Mouse (Mus musculus): ENCODE results near the gene Tesmin. TPM values are rescaled to one million over a fixed set of nuclear protein-coding genes. Genes with fewer than 3 reads are reported as not detected.

Gene Tesmin
- polyA plus RNA-seq, 1 experiment from 2014 or later: 1.5 TPM

- H3K27me3 ChIP-seq (ENCODE audit: control insufficient read depth, insufficient read depth, low read length): no peaks in the 10 kb centered on the region
- ATAC-seq (replicated peaks; ENCODE audit: extremely low read depth, insufficient read depth, low FRiP score): peak; percentile 50; the same call in 1 of the 2 replicates
- H3K27ac ChIP-seq (ENCODE audit: low read length): no peak overlapping the region
- WGBS: 43% methylated on average over 6 of the region's 6 CpGs
- H3K4me2 ChIP-seq (ENCODE audit: low read depth, low read length): peak overlapping the region; percentile 3; the same call in 1 of the 2 replicates
- peaks cover 13% of the 10 kb centered on the region for H3K4me1 ChIP-seq (ENCODE audit: control insufficient read depth, insufficient read depth, low read length)
- H3K4me3 ChIP-seq (ENCODE audit: low read length): no peak overlapping the region
- no peak overlapping the region for H3K9ac ChIP-seq (ENCODE audit: low read length)
- no peaks in the 10 kb centered on the region for H3K9me3 ChIP-seq (replicated peaks; ENCODE audit: control insufficient read depth, low read length)
- H3K36me3 ChIP-seq (ENCODE audit: control insufficient read depth, insufficient read depth): peaks cover 7% of the 10 kb centered on the region
These were observed 13.7 kb downstream of the Tesmin start for GRCm38 (mm10) chr19:3402390-3402789.

DNA sequence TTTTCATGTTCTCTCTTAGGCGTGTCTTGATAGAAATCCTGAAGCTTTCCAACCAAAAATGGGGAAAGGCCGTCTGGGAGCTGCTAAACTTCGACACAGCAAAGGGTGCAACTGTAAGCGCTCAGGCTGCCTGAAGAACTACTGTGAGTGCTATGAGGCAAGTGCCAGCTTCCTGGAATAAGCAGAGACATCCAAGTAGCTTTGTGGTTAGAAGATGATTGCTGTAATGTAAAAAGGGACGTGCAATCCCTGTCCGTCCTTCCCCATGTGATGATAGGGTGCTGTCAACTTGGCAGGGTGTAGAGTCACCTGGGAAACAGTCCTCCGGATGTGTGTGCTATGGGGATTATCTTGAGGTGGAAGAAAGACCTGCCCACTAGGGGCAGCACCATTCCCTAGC is 15.4 kb downstream of the Tesmin start:
- 82% methylated on average over 7 of the region's 7 CpGs for WGBS
- peaks cover 13% of the 10 kb centered on the region for H3K4me1 ChIP-seq (ENCODE audit: control insufficient read depth, insufficient read depth, low read length)
- ATAC-seq (replicated peaks; ENCODE audit: extremely low read depth, insufficient read depth, low FRiP score): no peak
- peaks cover 7% of the 10 kb centered on the region for H3K36me3 ChIP-seq (ENCODE audit: control insufficient read depth, insufficient read depth)
- H3K4me2 ChIP-seq (ENCODE audit: low read depth, low read length): no peak overlapping the region
- H3K4me3 ChIP-seq (ENCODE audit: low read length): no peak overlapping the region
- no peaks in the 10 kb centered on the region for H3K9me3 ChIP-seq (replicated peaks; ENCODE audit: control insufficient read depth, low read length)
- no peaks in the 10 kb centered on the region for H3K27me3 ChIP-seq (ENCODE audit: control insufficient read depth, insufficient read depth, low read length)
- H3K27ac ChIP-seq (ENCODE audit: low read length): no peak overlapping the region
- no peak overlapping the region for H3K9ac ChIP-seq (ENCODE audit: low read length)

DNA sequence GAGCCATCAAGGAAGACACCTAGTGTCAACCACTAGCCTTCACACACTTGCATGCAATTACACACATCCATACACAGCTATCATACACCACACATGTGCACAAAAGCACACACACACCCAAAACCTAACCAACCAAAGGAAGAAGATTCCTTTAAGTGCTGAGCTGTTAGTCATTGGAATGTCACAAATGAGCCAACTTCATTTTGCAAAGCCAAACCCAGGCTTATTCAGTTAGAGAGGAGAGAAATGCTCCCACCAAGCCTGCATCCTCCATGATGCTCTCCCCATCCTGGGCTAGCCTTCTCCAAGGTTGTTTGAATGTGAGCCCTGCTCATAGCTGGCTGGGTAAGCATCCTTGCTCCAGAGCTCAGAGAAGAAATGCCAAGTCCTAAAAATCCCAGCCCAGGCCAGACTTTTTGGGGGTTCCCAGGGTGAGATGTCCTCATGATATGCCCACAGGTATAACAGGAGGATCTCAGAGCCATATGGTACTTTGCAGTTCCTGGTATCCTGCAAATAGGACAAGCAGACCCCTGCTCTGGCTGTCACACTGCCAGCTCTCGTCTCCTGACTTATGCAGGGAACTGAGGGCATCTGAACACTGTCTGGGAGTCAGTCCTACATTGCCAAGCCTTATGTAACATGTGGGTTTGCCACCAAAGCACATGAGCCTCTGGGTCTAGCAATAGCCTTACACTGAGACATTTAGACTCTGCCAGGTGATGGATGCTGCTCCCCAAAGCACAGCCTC is 17.0 kb downstream of the Tesmin start:
- Histone ChIP-seq H3K27ac (ENCODE audit: low read length) (no peak overlapping the region), H3K9me3 (replicated peaks; ENCODE audit: control insufficient read depth, low read length) (no peaks in the 10 kb centered on the region), H3K9ac (ENCODE audit: low read length) (no peak overlapping the region), H3K4me3 (ENCODE audit: low read length) (no peak overlapping the region), H3K4me2 (ENCODE audit: low read depth, low read length) (no peak overlapping the region), H3K27me3 (ENCODE audit: control insufficient read depth, insufficient read depth, low read length) (no peaks in the 10 kb centered on the region), H3K36me3 (ENCODE audit: control insufficient read depth, insufficient read depth) (peaks cover 7% of the 10 kb centered on the region), H3K4me1 (ENCODE audit: control insufficient read depth, insufficient read depth, low read length) (peaks cover 13% of the 10 kb centered on the region)
- no peak for ATAC-seq (replicated peaks; ENCODE audit: extremely low read depth, insufficient read depth, low FRiP score)
- 61% methylated on average over 1 of the region's 1 CpGs for WGBS

- H3K4me1 ChIP-seq (ENCODE audit: control insufficient read depth, insufficient read depth, low read length): peaks cover 6% of the 10 kb centered on the region
- 1% methylated on average over 37 of the region's 37 CpGs for WGBS
- no peak within 1 kb of the TSS for H3K27ac ChIP-seq (ENCODE audit: low read length)
- peaks cover 30% of the 10 kb centered on the region for H3K27me3 ChIP-seq (ENCODE audit: control insufficient read depth, insufficient read depth, low read length)
- H3K9ac ChIP-seq (ENCODE audit: low read length): peak within 1 kb of the TSS; percentile 6
- H3K9me3 ChIP-seq (replicated peaks; ENCODE audit: control insufficient read depth, low read length): 0 out of 2 replicates have a peak, but pooled peaks cover 2% of the 10 kb centered on the region
- peak within 1 kb of the TSS; percentile 27 for H3K4me3 ChIP-seq (ENCODE audit: low read length)
- no peaks in the 10 kb centered on the region for H3K36me3 ChIP-seq (ENCODE audit: control insufficient read depth, insufficient read depth)
- H3K4me2 ChIP-seq (ENCODE audit: low read depth, low read length): peak within 1 kb of the TSS; percentile 60
- ATAC-seq (replicated peaks; ENCODE audit: extremely low read depth, insufficient read depth, low FRiP score): no peak; the same call in 1 of the 2 replicates
These were observed 25.6 kb downstream of the Tesmin start, which contains the start of gene Gal for GRCm38 (mm10) chr19:3414268-3414733. Gene Gal (minus strand): TSS chr19:3414544.

- no peak for ATAC-seq (replicated peaks; ENCODE audit: extremely low read depth, insufficient read depth, low FRiP score)
- Histone ChIP-seq H3K36me3 (ENCODE audit: control insufficient read depth, insufficient read depth) (no peaks in the 10 kb centered on the region), H3K4me3 (ENCODE audit: low read length) (no peak overlapping the region), H3K4me2 (ENCODE audit: low read depth, low read length) (no peak overlapping the region), H3K9ac (ENCODE audit: low read length) (no peak overlapping the region), H3K27ac (ENCODE audit: low read length) (no peak overlapping the region), H3K9me3 (replicated peaks; ENCODE audit: control insufficient read depth, low read length) (0 out of 2 replicates have a peak, but pooled peaks cover 2% of the 10 kb centered on the region), H3K27me3 (ENCODE audit: control insufficient read depth, insufficient read depth, low read length) (peaks cover 14% of the 10 kb centered on the region), H3K4me1 (ENCODE audit: control insufficient read depth, insufficient read depth, low read length) (peaks cover 2% of the 10 kb centered on the region)
- 48% methylated on average over 5 of the region's 5 CpGs for WGBS
These were observed 30.6 kb downstream of the Tesmin start for GRCm38 (mm10) chr19:3419251-3419650.

DNA sequence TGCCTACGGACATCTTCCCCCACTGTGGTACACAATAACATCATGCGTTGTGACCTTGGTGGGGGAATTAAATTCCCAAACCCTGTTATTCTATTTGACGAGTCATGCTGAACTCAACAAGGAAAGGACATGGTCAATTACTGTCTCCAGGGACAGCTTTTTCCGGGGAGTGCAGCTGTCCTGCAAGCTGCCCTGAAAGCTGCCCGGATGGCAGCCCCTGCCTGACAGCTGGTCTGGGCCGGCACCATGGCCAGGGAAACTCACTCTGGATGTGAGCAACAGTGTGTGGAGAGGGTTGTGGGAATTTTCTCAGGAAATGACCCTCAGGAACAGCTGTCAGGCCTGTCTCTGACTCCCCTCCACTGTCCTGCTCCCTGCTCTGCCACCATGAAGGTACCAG is 33.8 kb downstream of the Tesmin start:
- no peak for ATAC-seq (replicated peaks; ENCODE audit: extremely low read depth, insufficient read depth, low FRiP score)
- Histone ChIP-seq H3K36me3 (ENCODE audit: control insufficient read depth, insufficient read depth) (no peaks in the 10 kb centered on the region), H3K27me3 (ENCODE audit: control insufficient read depth, insufficient read depth, low read length) (no peaks in the 10 kb centered on the region), H3K27ac (ENCODE audit: low read length) (no peak overlapping the region), H3K9ac (ENCODE audit: low read length) (no peak overlapping the region), H3K4me3 (ENCODE audit: low read length) (no peak overlapping the region), H3K4me2 (ENCODE audit: low read depth, low read length) (no peak overlapping the region), H3K4me1 (ENCODE audit: control insufficient read depth, insufficient read depth, low read length) (no peaks in the 10 kb centered on the region), H3K9me3 (replicated peaks; ENCODE audit: control insufficient read depth, low read length) (0 out of 2 replicates have a peak, but pooled peaks cover 2% of the 10 kb centered on the region)
- 70% methylated on average over 6 of the region's 6 CpGs for WGBS

GRCm38 (mm10) chr19:3422981-3423380 is 34.3 kb downstream of the Tesmin start:
- ATAC-seq (replicated peaks; ENCODE audit: extremely low read depth, insufficient read depth, low FRiP score): no peak
- H3K9me3 ChIP-seq (replicated peaks; ENCODE audit: control insufficient read depth, low read length): 0 out of 2 replicates have a peak, but pooled peaks cover under 1% of the 10 kb centered on the region
- no peak overlapping the region for H3K27ac ChIP-seq (ENCODE audit: low read length)
- H3K36me3 ChIP-seq (ENCODE audit: control insufficient read depth, insufficient read depth): no peaks in the 10 kb centered on the region
- no peak overlapping the region for H3K4me3 ChIP-seq (ENCODE audit: low read length)
- no peaks in the 10 kb centered on the region for H3K27me3 ChIP-seq (ENCODE audit: control insufficient read depth, insufficient read depth, low read length)
- H3K9ac ChIP-seq (ENCODE audit: low read length): no peak overlapping the region
- no peaks in the 10 kb centered on the region for H3K4me1 ChIP-seq (ENCODE audit: control insufficient read depth, insufficient read depth, low read length)
- WGBS: 46% methylated on average over 4 of the region's 4 CpGs
- no peak overlapping the region for H3K4me2 ChIP-seq (ENCODE audit: low read depth, low read length)

- 73% methylated on average over 2 of the region's 2 CpGs for WGBS
- H3K9me3 ChIP-seq (replicated peaks; ENCODE audit: control insufficient read depth, low read length): no peaks in the 10 kb centered on the region
These were observed 35.6 kb downstream of the Tesmin start for GRCm38 (mm10) chr19:3424214-3424613.

GRCm38 (mm10) chr19:3428057-3428830 is 39.6 kb downstream of the Tesmin start:
- no peaks in the 10 kb centered on the region for H3K36me3 ChIP-seq (ENCODE audit: control insufficient read depth, insufficient read depth)
- no peak overlapping the region for H3K27ac ChIP-seq (ENCODE audit: low read length)
- no peaks in the 10 kb centered on the region for H3K27me3 ChIP-seq (ENCODE audit: control insufficient read depth, insufficient read depth, low read length)
- H3K9me3 ChIP-seq (replicated peaks; ENCODE audit: control insufficient read depth, low read length): no peaks in the 10 kb centered on the region
- H3K4me1 ChIP-seq (ENCODE audit: control insufficient read depth, insufficient read depth, low read length): no peaks in the 10 kb centered on the region
- H3K4me3 ChIP-seq (ENCODE audit: low read length): no peak overlapping the region
- WGBS: 79% methylated on average over 15 of the region's 15 CpGs
- ATAC-seq (replicated peaks; ENCODE audit: extremely low read depth, insufficient read depth, low FRiP score): no peak
- no peak overlapping the region for H3K9ac ChIP-seq (ENCODE audit: low read length)
- H3K4me2 ChIP-seq (ENCODE audit: low read depth, low read length): no peak overlapping the region

More at GRCm38 (mm10) chr19:3424214-3424613, 35.6 kb downstream of the Tesmin start:
- Histone ChIP-seq H3K4me3 (ENCODE audit: low read length) (no peak overlapping the region), H3K4me2 (ENCODE audit: low read depth, low read length) (no peak overlapping the region), H3K9ac (ENCODE audit: low read length) (no peak overlapping the region), H3K4me1 (ENCODE audit: control insufficient read depth, insufficient read depth, low read length) (no peaks in the 10 kb centered on the region), H3K36me3 (ENCODE audit: control insufficient read depth, insufficient read depth) (no peaks in the 10 kb centered on the region), H3K27ac (ENCODE audit: low read length) (no peak overlapping the region), H3K27me3 (ENCODE audit: control insufficient read depth, insufficient read depth, low read length) (no peaks in the 10 kb centered on the region)
- no peak for ATAC-seq (replicated peaks; ENCODE audit: extremely low read depth, insufficient read depth, low FRiP score)
